Mouse (Mus musculus): ENCODE measurements around the gene Emg1. TPM values are rescaled to one million over a fixed set of nuclear protein-coding genes. Genes with fewer than 3 reads are reported as not detected.

Emg1 gene
- polyA plus RNA-seq, 1 experiment from 2014 or later = 96.6 TPM

DNA sequence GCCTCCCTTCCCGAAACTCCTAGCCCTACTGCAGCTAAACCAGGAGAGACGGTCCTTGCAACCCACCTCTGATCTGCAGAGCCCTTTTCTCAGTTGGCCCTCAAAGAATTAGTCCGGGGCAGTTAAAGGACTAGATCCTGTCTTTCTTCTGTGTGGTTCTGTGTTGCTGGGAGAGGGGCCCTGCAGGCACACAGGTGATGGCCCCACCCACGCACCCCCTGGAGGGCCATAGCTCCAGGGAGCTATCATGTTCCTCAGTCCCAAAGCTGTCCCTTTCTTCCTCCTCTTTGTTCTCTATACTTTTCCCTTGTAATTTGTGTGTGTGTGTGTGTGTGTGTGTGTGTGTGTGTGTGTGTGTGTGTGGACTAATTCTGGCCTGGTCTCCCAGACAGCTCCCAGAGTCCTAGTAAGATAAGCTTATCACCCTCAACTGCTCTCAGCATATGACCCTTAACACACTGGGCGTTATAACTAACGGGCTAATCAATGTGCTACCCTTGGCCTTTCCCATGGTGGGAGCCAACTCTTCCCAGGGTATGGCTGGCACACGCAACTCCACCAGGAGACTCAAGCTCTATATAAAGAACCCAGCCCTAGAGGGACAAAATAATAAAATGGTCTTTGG, 7.5 kb upstream of the Emg1 start:
- peak; percentile 28 for ATAC-seq
- Histone ChIP-seq H3K27ac (ENCODE audit: low read depth, low read length) (peak overlapping the region; percentile 97), H3K36me3 (ENCODE audit: control insufficient read depth, insufficient read depth) (peaks cover 22% of the 10 kb centered on the region), H3K4me2 (replicated peaks; ENCODE audit: low read depth) (peak overlapping the region; percentile 65), H3K9ac (ENCODE audit: low read depth, low read length) (peak overlapping the region; percentile 78), H3K27me3 (replicated peaks; ENCODE audit: control insufficient read depth, insufficient read depth, low read length) (no peaks in the 10 kb centered on the region), H3K9me3 (ENCODE audit: control insufficient read depth) (no peaks in the 10 kb centered on the region), H3K4me3 (ENCODE audit: low read depth, low read length) (peak overlapping the region; percentile 67), H3K4me1 (replicated peaks; ENCODE audit: control insufficient read depth, insufficient read depth, low read length) (no peaks in the 10 kb centered on the region)
- TF ChIP-seq CTCF (IDR thresholded peaks at IDR 0.05; ENCODE audit: low read depth) = peak; percentile 54
- WGBS = 44% methylated on average over 7 of the region's 7 CpGs

DNA sequence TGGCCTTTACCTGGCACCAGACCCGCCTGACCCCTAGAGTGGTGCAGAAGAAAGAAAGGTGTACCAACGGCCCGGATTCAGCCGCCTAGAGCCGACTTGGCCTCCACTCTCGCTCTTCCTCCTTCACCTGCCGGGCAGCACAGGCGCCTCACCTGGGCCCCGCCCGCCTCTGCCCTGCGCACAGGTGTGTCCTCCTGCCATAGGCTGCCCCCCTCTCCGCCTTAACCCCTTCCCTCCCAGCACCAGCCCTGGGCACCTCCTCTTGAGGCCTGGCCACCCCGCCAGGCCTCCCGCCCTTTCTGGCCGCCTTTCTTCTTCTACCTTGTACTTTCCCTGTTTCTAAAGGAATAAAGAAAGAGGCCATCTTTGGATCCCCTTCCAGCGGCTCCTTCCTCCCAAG, 6.7 kb upstream of the Emg1 start:
- Histone ChIP-seq H3K36me3 (ENCODE audit: control insufficient read depth, insufficient read depth) (peaks cover 28% of the 10 kb centered on the region), H3K9ac (ENCODE audit: low read depth, low read length) (peak overlapping the region; percentile 78), H3K4me2 (replicated peaks; ENCODE audit: low read depth) (peak overlapping the region; percentile 65), H3K4me3 (ENCODE audit: low read depth, low read length) (peak overlapping the region; percentile 67), H3K27me3 (replicated peaks; ENCODE audit: control insufficient read depth, insufficient read depth, low read length) (no peaks in the 10 kb centered on the region), H3K9me3 (ENCODE audit: control insufficient read depth) (no peaks in the 10 kb centered on the region), H3K27ac (ENCODE audit: low read depth, low read length) (peak overlapping the region; percentile 97), H3K4me1 (replicated peaks; ENCODE audit: control insufficient read depth, insufficient read depth, low read length) (no peaks in the 10 kb centered on the region)
- WGBS = 33% methylated on average over 15 of the region's 16 CpGs
- ATAC-seq = peak; percentile 88
- TF ChIP-seq CTCF (IDR thresholded peaks at IDR 0.05; ENCODE audit: low read depth) = no peak

GRCm38 (mm10) chr6:124717968-124718367, 6.0 kb upstream of the Emg1 start:
- peak overlapping the region; percentile 97 for H3K27ac ChIP-seq (ENCODE audit: low read depth, low read length)
- H3K36me3 ChIP-seq (ENCODE audit: control insufficient read depth, insufficient read depth) = peaks cover 28% of the 10 kb centered on the region
- no peaks in the 10 kb centered on the region for H3K9me3 ChIP-seq (ENCODE audit: control insufficient read depth)
- H3K4me3 ChIP-seq (ENCODE audit: low read depth, low read length) = peak overlapping the region; percentile 67
- peak; percentile 31 for TF ChIP-seq CTCF (IDR thresholded peaks at IDR 0.05; ENCODE audit: low read depth)
- peak overlapping the region; percentile 65 for H3K4me2 ChIP-seq (replicated peaks; ENCODE audit: low read depth)
- ATAC-seq = peak; percentile 12; the same call in 1 of the 2 replicates
- peak overlapping the region; percentile 78 for H3K9ac ChIP-seq (ENCODE audit: low read depth, low read length)
- H3K27me3 ChIP-seq (replicated peaks; ENCODE audit: control insufficient read depth, insufficient read depth, low read length) = no peaks in the 10 kb centered on the region
- peaks cover 3% of the 10 kb centered on the region for H3K4me1 ChIP-seq (replicated peaks; ENCODE audit: control insufficient read depth, insufficient read depth, low read length)
- WGBS = 28% methylated on average over 13 of the region's 13 CpGs

DNA sequence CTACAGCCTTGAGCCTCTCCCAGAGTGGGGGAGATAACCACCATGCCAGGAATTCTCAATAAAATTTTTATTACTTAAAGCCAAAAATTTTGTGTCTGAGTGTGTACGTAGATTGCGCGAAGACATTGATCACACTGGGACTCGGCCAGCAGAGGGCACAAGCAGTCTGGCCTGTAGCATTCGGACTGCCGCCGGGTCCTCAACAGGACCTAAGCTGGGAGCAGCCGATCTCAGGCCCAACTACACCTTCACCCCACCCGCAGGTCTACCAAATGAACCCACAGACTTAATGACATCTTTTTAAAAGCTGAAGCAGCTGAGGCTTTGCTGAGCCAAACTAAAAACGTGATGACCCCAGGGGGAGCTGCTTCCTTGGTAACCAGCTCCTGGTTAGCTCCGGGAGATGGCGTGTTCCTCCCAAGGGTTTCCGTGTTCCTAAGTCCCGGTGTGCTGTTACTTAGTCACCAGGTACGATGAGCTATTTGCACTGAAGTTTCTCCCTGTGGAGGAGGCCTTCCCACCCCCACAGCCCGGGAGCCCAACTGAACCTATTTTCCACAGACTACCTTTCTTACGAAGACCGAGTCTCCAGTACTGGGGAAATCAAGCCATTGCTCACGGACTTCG, 5.0 kb upstream of the Emg1 start:
- Histone ChIP-seq H3K9me3 (ENCODE audit: control insufficient read depth) (no peaks in the 10 kb centered on the region), H3K4me3 (ENCODE audit: low read depth, low read length) (peak overlapping the region; percentile 67), H3K4me1 (replicated peaks; ENCODE audit: control insufficient read depth, insufficient read depth, low read length) (peaks cover 3% of the 10 kb centered on the region), H3K27me3 (replicated peaks; ENCODE audit: control insufficient read depth, insufficient read depth, low read length) (no peaks in the 10 kb centered on the region), H3K27ac (ENCODE audit: low read depth, low read length) (peak overlapping the region; percentile 97), H3K4me2 (replicated peaks; ENCODE audit: low read depth) (peak overlapping the region; percentile 65), H3K9ac (ENCODE audit: low read depth, low read length) (peak overlapping the region; percentile 78), H3K36me3 (ENCODE audit: control insufficient read depth, insufficient read depth) (peaks cover 28% of the 10 kb centered on the region)
- ATAC-seq = no peak
- TF ChIP-seq CTCF (IDR thresholded peaks at IDR 0.05; ENCODE audit: low read depth) = peak; percentile 87
- WGBS = 36% methylated on average over 20 of the region's 20 CpGs

- ATAC-seq = no peak
- H3K27ac ChIP-seq (ENCODE audit: low read depth, low read length) = peak overlapping the region; percentile 88
Measured at GRCm38 (mm10) chr6:124712918-124713317, 940 bp upstream of the Emg1 start.

GRCm38 (mm10) chr6:124708289-124708889, 3.6 kb downstream of the Emg1 start:
- Histone ChIP-seq H3K4me1 (replicated peaks; ENCODE audit: control insufficient read depth, insufficient read depth, low read length) (peaks cover 5% of the 10 kb centered on the region), H3K9ac (ENCODE audit: low read depth, low read length) (no peak overlapping the region), H3K36me3 (ENCODE audit: control insufficient read depth, insufficient read depth) (peaks cover 32% of the 10 kb centered on the region), H3K27me3 (replicated peaks; ENCODE audit: control insufficient read depth, insufficient read depth, low read length) (no peaks in the 10 kb centered on the region), H3K9me3 (ENCODE audit: control insufficient read depth) (no peaks in the 10 kb centered on the region), H3K27ac (ENCODE audit: low read depth, low read length) (peak overlapping the region; percentile 28; the same call in 1 of the 2 replicates), H3K4me2 (replicated peaks; ENCODE audit: low read depth) (no peak overlapping the region; the same call in 1 of the 2 replicates), H3K4me3 (ENCODE audit: low read depth, low read length) (no peak overlapping the region)
- ATAC-seq = no peak
- no peak for TF ChIP-seq CTCF (IDR thresholded peaks at IDR 0.05; ENCODE audit: low read depth)
- WGBS = 72% methylated on average over 10 of the region's 10 CpGs

More at GRCm38 (mm10) chr6:124712918-124713317, 940 bp upstream of the Emg1 start:
- 3% methylated on average over 11 of the region's 11 CpGs for WGBS
- Histone ChIP-seq H3K9me3 (ENCODE audit: control insufficient read depth) (no peaks in the 10 kb centered on the region), H3K36me3 (ENCODE audit: control insufficient read depth, insufficient read depth) (peaks cover 34% of the 10 kb centered on the region), H3K4me3 (ENCODE audit: low read depth, low read length) (peak overlapping the region; percentile 85), H3K4me2 (replicated peaks; ENCODE audit: low read depth) (peak overlapping the region; percentile 92), H3K4me1 (replicated peaks; ENCODE audit: control insufficient read depth, insufficient read depth, low read length) (peaks cover 7% of the 10 kb centered on the region), H3K9ac (ENCODE audit: low read depth, low read length) (peak overlapping the region; percentile 83), H3K27me3 (replicated peaks; ENCODE audit: control insufficient read depth, insufficient read depth, low read length) (no peaks in the 10 kb centered on the region)
- TF ChIP-seq CTCF (IDR thresholded peaks at IDR 0.05; ENCODE audit: low read depth) = no peak

Measured in intestine, postnatal 0 days (tissue).